Mouse (Mus musculus): ENCODE results near the gene Cyfip1.

Cyfip1 gene

DNA sequence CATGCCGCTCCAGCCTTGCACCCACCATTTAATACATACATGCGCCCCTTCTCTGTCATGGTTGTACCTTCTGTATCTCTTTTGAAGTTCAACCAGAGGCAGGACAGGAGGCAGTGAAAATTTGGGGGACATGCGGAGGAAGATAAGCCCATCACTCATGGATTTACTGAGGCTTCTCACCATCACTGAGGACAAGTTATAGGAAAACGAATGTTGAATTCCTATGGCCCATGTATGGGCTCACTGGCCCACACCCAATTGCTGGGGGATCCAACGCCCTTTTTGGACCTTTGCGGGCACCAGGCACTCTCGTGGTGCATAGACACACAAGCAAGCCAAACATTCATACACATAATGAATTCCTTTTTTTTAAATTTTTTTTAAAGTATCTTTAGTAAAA, at the start of gene Cyfip1:
Gene Cyfip1, plus strand, starts transcription at position 301 of the 400 bp plus-strand sequence.
- in situ Hi-C loops (cut with MboI; ENCODE audit: low pct_unique_long_range_greater_than_20kb in 1 of 2, low sequenced_read_pairs in 2 of 2, unreplicated experiment in 1 of 2) = no loop called here

DNA sequence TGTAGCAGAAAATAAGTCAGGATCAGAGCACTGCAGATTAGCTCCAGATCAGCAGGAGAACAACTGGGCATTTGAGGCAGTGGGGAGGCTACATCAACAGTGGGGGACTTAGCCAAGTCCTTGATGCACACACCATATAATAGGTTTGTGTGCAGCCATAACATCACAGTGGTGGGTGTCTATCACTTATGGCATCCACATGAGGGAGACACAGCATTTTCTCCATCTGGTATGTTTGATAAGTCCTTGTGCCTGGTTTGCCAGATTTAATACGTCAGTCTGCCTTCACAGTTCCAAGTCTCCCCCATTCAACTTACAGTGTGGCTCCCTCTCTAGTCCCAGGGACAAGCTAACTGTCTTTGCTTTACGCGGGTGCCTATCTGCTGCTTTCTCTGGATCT, 49.3 kb upstream of the Cyfip1 start:
- in situ Hi-C loops (cut with MboI; ENCODE audit: low pct_unique_long_range_greater_than_20kb in 1 of 2, low sequenced_read_pairs in 2 of 2, unreplicated experiment in 1 of 2) = no loop called here

DNA sequence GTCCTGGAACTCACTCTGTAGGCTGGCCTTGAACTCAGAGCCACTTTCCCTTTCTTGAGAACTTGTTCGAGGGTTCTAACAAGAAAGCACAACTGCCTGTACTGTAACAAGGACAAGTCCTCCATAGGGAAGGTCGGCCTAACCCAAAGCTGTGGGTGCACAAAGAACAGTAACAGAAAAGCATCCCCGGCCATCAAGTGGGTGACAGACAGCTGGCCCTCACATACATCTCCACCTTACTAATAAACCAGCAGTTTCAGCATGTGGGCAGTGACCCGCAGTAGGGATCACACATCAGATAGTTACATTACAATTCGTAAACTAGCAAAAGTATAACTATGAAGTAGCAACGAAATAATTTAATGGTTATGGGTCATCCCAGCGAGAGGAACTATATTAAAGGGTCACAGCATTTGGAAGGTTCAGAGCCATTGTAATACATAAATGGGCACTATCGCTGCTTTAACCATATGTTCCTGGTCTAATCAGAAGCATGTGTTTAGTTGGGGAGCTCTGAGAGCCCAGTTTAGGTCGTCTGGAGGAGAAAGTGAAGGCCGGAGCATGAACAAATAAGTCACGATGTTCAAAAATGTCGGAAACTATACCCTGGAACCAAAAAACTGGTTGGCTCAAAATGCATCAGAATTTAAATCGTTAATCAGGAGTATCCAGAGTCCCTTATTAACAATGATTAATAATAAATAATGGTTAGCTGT, 48.2 kb upstream of the Cyfip1 start:
- in situ Hi-C loops (cut with MboI; ENCODE audit: low pct_unique_long_range_greater_than_20kb in 1 of 2, low sequenced_read_pairs in 2 of 2, unreplicated experiment in 1 of 2) = no loop called here

DNA sequence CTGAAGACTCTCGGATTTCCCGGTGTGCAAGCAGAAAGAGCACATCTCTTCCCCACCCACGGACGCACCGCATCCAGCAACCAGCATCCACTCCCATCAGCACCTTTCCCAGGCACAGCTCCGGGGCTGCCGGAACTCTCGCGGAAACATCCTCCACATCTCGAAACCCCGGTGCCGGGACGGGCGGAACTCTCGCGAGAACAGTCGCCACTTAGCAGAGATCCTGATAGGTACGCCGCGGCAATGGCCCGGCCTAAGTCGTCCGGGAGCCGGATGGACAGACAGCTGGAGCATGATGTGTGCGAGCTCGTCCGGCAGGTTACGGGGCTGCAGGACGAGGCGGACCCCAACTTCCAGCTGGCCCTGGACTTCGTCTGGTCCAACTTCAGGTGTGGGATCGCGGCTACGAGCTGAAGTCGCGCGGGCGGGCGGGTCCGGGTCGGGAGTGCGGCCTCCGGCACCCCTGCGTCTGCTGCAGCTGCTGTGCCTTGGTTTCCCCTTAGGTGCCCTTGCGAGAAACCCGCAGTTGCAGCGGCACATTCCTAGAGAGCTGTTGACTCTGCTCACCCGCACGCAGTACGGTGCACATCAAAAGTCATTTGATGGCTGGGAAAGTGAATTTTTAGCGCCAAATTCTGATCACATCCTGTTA, 47.5 kb upstream of the Cyfip1 start, which contains the start of gene Tubgcp5:
Gene Tubgcp5, plus strand, starts transcription at position 203 of the 652 bp plus-strand sequence.
- in situ Hi-C loops (cut with MboI; ENCODE audit: low pct_unique_long_range_greater_than_20kb in 1 of 2, low sequenced_read_pairs in 2 of 2, unreplicated experiment in 1 of 2) = no loop called here

DNA sequence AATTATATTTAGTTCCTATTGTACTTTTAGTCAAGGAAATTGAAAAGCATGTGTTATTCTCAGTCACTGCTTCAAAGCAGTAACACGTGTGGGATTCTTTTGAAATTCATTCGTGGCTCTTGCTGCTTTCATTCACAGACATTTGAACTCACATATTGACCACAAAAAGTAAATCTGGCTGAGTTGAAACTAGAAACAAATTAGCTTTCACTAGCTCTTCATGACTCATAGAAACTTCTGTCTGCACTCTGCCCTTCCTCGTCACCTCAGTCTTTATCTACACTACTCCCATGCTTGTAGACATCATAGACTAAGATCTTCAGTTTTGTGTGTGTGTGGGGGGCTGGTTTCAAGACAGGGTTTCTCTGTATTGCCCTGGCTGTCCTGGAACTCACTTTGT, 41.6 kb upstream of the Cyfip1 start:
- in situ Hi-C loops (cut with MboI; ENCODE audit: low pct_unique_long_range_greater_than_20kb in 1 of 2, low sequenced_read_pairs in 2 of 2, unreplicated experiment in 1 of 2) = no loop called here

DNA sequence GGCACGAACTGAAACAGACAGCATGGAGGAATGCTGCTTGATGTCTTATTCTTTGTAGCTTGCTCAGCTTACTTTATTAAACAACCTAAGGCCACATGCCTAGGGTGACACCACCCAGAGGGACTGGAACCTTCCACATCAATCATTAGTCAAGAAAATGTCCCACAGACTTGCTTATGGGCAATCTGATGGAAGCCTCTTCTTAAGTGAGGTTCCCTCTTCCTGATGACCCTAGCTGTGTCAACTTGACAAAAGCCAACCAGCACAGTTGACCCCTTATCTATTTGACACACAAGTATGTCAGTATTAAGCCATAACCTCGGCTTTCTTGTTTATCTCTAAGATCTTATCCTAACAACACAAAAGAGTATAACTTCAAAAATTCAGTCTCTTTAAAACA, 31.6 kb upstream of the Cyfip1 start:
- in situ Hi-C loops (cut with MboI; ENCODE audit: low pct_unique_long_range_greater_than_20kb in 1 of 2, low sequenced_read_pairs in 2 of 2, unreplicated experiment in 1 of 2) = no loop called here

DNA sequence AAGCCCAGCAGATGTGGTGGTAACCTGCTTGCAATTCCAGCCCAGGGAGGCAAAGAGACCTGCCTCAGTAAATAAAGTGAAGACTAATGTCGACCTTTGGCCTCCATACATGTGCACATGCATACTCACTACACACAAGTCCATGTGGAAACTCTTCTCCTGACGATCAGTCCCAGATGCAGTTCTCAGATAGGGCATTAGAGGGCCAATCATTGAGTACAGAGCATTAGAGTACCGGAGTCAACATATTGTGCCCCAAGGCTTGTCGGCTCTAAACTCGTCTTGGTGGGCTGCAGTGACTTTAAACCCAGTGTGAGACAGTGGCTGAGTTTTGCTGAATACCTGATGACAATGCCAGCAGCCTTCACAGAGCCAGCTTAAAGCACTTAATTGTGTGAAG, 17.1 kb upstream of the Cyfip1 start:
- in situ Hi-C loops (cut with MboI; ENCODE audit: low pct_unique_long_range_greater_than_20kb in 1 of 2, low sequenced_read_pairs in 2 of 2, unreplicated experiment in 1 of 2) = no loop called here

DNA sequence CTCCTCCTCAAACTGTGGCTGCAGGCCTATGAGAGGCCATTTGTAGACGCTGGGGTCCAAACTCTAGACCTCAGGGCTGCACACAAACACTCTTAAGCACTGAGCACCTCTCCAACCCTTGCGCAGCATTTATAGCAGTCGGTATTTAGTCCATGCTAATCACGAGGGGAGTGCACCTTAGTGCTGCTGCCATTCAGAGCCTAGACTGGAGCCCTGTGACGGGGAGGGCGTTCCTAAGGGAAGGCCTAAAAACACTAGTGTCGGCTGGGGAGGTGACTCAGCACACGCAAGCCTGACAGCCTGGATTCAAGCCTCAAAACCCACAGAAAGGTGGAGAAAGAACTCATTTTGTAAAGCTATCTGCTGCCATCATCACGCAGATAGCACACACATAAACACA, 14.0 kb upstream of the Cyfip1 start:
- in situ Hi-C loops (cut with MboI; ENCODE audit: low pct_unique_long_range_greater_than_20kb in 1 of 2, low sequenced_read_pairs in 2 of 2, unreplicated experiment in 1 of 2) = no loop called here

DNA sequence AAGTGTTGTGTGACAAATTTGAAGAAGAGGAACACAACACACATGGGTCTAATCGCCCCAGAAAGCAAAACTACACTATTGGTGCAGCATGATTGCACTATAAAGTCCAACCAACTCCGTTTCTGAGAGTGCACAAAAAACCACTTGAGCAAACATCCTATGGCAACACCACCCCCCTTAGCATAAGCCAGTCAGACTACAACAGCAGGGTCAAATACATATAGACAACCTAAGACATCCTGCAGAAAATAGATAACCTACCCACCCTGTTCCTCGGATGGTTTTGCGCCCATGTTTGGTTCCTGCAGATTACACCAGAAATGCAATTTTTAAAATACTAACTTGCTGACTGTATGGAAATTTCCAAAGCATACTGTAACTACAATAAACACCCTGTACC, 4.7 kb upstream of the Cyfip1 start:
- in situ Hi-C loops (cut with MboI; ENCODE audit: low pct_unique_long_range_greater_than_20kb in 1 of 2, low sequenced_read_pairs in 2 of 2, unreplicated experiment in 1 of 2) = no loop called here

DNA sequence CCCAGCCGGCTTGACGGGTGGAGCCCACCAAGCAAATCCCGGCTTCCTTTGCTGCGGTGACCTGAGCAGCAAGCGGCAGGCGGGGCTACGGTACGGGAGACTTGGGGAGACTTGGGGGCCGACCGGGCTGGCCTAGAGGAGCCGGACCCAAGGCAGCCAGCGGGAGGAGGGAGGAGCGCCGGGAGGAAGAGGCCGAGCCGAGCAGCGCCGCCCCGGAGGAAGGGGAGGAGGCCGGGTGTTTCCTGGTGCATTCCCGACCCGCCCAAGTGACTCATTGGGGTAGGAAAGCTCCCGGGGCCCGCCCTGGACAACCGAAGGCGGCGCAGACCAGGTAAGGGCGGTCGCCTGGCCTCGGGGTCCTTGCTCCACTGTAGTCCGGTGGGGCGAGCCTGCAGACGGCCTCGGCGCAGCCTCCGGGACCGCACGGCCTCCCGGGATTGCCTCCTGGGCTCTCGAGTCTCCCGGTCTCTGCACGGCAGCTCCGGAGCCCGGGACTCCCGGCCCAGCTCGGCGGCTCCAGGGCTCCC, 495 bp downstream of the Cyfip1 start:
- in situ Hi-C loops (cut with MboI; ENCODE audit: low pct_unique_long_range_greater_than_20kb in 1 of 2, low sequenced_read_pairs in 2 of 2, unreplicated experiment in 1 of 2) = no loop called here

DNA sequence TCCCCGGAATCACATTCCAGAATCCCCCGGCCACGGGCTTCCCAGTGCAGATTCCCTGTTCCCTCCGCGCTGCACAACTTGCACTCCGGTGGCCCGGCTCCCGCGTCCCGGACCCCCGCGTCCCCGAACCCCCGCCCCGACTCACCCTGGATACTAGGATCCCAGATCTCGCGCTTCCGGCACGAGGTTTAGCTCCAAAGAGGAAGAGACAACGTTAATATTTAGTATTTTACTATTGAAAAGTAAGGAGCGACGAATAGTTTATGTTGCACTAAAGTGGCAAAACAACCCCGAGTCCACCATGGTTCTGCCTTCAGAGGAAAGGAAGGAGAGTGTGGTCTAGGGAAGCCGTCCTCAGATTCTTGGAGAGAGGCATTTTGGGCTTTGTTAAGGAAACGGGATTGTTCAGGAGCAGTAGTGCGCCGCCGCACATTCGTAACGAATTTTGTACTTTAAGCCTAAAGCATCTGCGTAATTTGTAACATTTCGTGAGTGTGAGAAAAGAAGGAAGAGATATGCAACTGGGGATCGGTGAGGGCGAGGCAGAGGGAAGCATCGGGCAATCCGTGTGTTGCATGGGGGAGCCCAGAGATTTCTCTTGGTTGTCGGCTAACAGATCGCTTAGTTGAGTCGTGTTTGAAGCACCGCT, 1.1 kb downstream of the Cyfip1 start:
- in situ Hi-C loops (cut with MboI; ENCODE audit: low pct_unique_long_range_greater_than_20kb in 1 of 2, low sequenced_read_pairs in 2 of 2, unreplicated experiment in 1 of 2) = no loop called here

DNA sequence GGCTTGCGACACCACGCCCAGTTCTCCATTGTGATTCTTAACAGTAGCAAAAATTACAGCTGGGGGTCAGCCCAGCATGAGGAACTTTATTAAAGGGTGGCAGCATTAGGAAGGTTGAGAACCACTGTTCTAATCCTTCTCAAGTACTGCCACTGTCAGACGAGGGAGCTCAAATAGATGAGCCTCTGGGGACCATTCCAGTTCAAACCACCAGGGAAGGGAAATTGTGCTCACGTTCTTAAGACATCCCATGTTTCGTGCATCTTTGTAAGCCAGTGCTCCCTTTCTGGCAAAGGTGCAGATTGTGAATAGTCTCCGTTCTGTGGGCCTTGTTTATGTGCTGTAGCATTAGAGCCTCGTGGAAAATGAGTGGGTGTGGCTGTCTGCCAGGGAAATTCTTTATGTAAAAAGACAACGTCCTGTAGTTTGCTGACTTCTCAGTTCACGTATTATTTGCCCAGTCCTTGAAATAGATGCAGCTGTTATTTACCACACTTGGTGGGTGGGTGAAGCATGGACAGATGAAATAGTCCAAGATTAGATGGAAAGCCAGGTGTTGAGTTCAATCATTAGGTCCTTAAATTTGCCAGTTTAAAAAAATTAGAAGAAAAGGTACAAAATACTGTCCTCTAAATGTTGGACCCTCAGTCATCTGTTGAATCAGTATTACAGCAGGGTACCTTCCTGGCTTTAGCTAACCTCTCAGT, 5.2 kb downstream of the Cyfip1 start:
- in situ Hi-C loops (cut with MboI; ENCODE audit: low pct_unique_long_range_greater_than_20kb in 1 of 2, low sequenced_read_pairs in 2 of 2, unreplicated experiment in 1 of 2) = no loop called here

DNA sequence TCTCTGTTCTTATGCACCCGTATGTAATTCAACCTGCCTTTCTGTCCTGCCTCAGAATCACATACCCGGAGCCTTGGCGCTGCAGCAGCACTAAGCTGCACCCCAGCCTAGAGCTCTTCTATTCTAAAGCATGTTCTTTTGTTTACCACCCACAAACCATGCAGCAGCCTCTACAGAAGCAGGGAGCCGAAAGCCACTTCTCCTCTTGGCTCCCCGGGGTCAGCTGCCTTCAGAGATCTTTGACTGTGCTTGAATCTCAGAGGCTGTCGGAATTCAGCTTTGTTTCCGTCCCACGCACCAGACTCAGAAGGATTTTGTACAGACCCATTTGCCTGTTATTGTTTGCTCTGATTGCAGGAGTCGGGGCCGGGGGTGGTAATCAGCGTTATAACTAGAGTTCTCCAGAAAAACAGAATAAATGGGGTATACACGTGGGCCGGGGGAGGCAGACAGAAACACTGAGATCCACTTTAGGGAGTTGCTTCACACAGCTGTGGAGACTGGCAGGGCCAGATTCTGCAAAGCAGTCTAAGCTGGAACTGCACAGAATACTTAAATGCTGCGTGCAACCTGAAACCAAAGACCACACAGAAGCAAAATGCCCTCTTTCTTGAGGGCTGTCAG, 8.5 kb downstream of the Cyfip1 start:
- in situ Hi-C loops (cut with MboI; ENCODE audit: low pct_unique_long_range_greater_than_20kb in 1 of 2, low sequenced_read_pairs in 2 of 2, unreplicated experiment in 1 of 2) = no loop called here

DNA sequence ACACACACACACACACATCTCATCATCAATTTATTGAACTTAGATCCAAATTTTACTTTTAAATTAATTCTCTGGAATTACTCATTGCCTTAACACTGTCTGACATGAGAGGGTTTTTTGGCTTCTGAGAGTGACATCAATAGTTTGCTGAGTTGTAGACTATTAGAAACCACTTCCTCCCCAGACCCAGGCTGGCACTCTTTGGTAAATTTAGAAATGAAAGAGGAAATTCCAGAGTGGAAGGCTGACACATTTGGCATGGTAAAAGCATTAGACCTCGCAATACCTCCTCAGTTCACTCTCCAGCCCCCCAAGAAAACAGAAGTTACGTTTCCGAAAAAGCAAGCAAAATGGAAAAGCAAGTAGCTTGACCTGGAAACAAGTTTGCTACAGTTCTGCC, 11.2 kb downstream of the Cyfip1 start:
- in situ Hi-C loops (cut with MboI; ENCODE audit: low pct_unique_long_range_greater_than_20kb in 1 of 2, low sequenced_read_pairs in 2 of 2, unreplicated experiment in 1 of 2) = no loop called here

DNA sequence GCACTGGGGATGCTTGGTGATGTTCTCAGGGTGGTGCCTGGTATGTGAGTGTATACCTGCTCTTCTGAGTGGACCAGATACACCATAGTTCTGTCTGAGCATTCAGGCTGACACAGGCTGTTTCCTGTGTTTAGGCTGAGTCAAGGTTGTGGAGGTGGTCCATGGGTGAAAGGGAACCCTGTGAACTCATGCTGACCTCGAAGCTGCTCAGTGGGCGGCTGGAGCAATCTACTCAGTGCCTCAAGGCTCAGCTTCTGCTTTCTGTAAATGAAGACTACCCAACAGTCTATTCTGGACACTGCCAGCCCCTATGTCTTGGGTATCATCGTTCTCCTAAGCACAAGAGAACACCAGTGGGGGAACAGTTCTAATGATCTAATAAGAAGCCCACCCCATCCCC, 14.1 kb downstream of the Cyfip1 start:
- in situ Hi-C loops (cut with MboI; ENCODE audit: low pct_unique_long_range_greater_than_20kb in 1 of 2, low sequenced_read_pairs in 2 of 2, unreplicated experiment in 1 of 2) = no loop called here

DNA sequence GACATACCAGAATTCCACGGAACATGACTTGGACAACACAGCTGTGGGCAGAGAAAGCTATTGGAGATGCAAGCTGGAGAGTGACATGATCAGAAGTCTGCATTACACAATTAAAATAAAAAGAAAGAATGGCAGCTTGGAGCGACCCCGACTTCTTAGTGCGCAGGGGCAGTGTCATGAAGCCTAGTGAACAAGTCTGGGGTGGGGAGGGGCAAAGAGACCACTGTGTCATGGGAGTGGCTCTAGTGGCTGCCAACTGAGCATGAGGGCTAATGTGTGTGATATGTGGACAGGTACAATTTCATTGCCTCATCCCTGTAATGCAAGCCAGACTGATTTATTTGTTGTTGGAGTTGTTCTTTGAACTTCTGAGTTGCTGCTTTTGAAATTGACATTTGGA, 15.2 kb downstream of the Cyfip1 start:
- in situ Hi-C loops (cut with MboI; ENCODE audit: low pct_unique_long_range_greater_than_20kb in 1 of 2, low sequenced_read_pairs in 2 of 2, unreplicated experiment in 1 of 2) = no loop called here

DNA sequence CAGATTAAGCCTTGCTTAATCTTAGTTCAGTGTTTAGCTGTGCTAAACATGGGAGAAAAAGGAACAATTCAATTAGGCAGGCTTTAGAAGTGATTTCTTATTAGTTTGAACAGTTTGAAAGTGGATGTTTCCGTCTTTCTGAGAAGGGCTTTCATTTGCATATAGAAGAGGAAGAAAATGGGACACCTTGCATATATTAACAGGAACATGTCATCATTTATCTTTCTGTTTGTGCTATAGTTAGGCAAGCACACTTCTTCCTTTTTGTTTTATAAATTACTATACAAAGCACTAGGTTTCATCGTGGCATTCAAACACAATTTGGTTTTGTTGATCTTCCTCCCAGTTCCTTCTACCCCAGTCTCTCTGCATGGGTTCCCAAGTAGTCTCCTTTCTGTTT, 16.2 kb downstream of the Cyfip1 start:
- in situ Hi-C loops (cut with MboI; ENCODE audit: low pct_unique_long_range_greater_than_20kb in 1 of 2, low sequenced_read_pairs in 2 of 2, unreplicated experiment in 1 of 2) = no loop called here

DNA sequence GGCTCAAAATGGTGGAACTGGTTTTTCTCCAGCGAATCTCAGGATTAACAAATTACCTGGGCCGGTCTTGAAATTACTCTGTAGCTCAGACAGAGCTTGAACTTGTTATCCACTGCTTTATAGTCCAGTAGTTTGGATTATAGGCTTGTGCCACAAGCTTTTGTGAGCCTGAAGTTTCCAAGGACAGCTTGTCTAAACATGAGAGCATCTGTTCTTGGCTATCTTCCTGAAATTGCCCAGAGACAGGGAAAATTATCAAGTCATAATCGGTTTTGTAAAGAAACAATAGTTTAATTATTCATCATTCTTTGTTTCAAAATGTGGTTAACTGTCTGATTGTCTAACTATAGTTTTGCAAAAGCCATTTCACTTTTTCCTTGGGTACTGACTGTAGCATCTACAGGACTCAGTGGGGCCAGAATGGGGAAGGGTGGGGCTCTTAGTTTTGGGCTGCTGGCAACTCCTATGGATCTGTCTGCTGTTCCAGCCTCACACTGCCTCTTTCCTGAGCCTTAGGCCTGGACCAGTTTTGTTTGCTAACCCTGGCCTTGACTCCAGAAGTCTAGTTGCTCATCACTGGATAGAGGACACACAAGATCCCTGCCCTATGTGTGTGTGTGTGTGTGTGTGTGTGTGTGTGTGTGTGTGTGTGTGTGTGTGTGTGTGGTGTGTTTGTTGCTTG, 17.4 kb downstream of the Cyfip1 start:
- in situ Hi-C loops (cut with MboI; ENCODE audit: low pct_unique_long_range_greater_than_20kb in 1 of 2, low sequenced_read_pairs in 2 of 2, unreplicated experiment in 1 of 2) = no loop called here
